Mouse (Mus musculus): Measurements from ENCODE around the gene 1110008P14Rik. TPM values are rescaled to one million over a fixed set of nuclear protein-coding genes. Genes with fewer than 3 reads are reported as not detected.

1110008P14Rik gene
- polyA plus RNA-seq (2012; rRNA removed; ENCODE audit: low replicate concordance), result 234 and 382 TPM in 2 replicates

GRCm38 (mm10) chr2:32381775-32382223, at the start of gene 1110008P14Rik:
Gene 1110008P14Rik (minus strand): TSS chr2:32381938.

GRCm38 (mm10) chr2:32395484-32395945, 13.8 kb upstream of the 1110008P14Rik start, which contains the start of gene Ptges2:
Gene Ptges2 (plus strand): TSS chr2:32395896.

GRCm38 (mm10) chr2:32387706-32388490, 6.2 kb upstream of the 1110008P14Rik start, which contains the start of gene Lcn2:
Gene Lcn2 (minus strand): TSS chr2:32388252.

GRCm38 (mm10) chr2:32353007-32353542, 28.7 kb downstream of the 1110008P14Rik start, which contains the start of gene Dnm1:
Gene Dnm1 (minus strand): TSS chr2:32353338.

DNA sequence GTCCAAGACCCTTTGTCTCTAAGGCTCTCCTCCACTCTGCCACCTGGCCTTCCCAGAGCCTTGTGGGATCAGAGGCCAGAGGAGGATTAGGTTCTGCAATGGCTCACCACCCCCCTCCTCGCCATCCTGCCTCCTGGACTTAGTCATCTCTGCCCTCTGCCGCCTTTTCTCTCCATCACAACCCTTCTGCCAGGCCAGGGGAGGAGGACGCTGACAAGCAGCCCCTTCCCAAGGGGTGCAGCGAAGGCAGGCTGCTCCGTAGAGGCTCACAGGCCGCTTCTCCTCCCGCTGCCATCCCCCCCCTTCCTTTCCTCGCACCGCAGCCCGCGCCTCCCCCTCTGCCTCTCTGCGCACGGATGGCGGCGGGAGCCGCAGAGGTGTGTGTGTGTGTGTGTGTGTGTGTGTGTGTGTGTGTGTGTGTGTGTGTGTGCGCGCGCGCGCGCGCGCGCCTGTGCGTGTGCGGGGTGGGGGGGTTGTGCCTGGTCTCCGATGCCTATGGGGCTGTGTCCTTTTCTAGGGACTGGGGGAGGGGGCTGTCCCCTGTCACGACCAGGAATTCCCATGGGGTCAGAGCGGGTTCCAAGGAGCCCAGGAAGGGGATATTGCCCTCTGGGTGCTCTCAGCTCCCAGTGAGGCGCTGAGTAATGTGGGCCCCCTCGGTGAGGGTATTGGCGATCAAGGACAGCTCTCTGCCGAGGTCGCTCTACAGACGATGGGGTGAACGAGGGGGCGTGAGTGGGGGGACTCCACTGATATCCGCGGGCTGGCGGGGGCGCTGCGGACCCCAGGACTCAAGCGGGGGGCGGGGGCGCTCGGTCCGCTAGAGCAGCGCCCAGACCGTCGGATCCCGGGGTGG, 29.4 kb downstream of the 1110008P14Rik start, which contains the start of gene Ciz1:
Gene Ciz1, plus strand, starts transcription at position 177 of the 856 bp plus-strand sequence.

Other genes starting within 250 kb of the 1110008P14Rik start
- 34.3 and 64.2 TPM in 2 replicates for gene Prrc2b, start 230.9 kb downstream of the 1110008P14Rik start, polyA plus RNA-seq (2012; rRNA removed; ENCODE audit: low replicate concordance)
- gene Pomt1, start 145.3 kb downstream of the 1110008P14Rik start, polyA plus RNA-seq (2012; rRNA removed; ENCODE audit: low replicate concordance), result 45.0 and 55.0 TPM in 2 replicates
- 196 and 244 TPM in 2 replicates for gene Uck1, start 121.8 kb downstream of the 1110008P14Rik start, polyA plus RNA-seq (2012; rRNA removed; ENCODE audit: low replicate concordance)
- gene Golga2, start 94.6 kb downstream of the 1110008P14Rik start, polyA plus RNA-seq (2012; rRNA removed; ENCODE audit: low replicate concordance), result 43.3 and 44.0 TPM in 2 replicates
- 284 and 294 TPM in 2 replicates for gene Swi5, start 93.9 kb downstream of the 1110008P14Rik start, polyA plus RNA-seq (2012; rRNA removed; ENCODE audit: low replicate concordance)
- gene Ciz1, start 29.6 kb downstream of the 1110008P14Rik start, polyA plus RNA-seq (2012; rRNA removed; ENCODE audit: low replicate concordance), result 143 and 268 TPM in 2 replicates
- 103 and 122 TPM in 2 replicates for gene Dnm1, start 28.6 kb downstream of the 1110008P14Rik start, polyA plus RNA-seq (2012; rRNA removed; ENCODE audit: low replicate concordance)
- gene Lcn2, start 6.3 kb upstream of the 1110008P14Rik start, polyA plus RNA-seq (2012; rRNA removed; ENCODE audit: low replicate concordance), result 10.4 and 44.7 TPM in 2 replicates
- 66.6 and 71.5 TPM in 2 replicates for gene Ptges2, start 14.0 kb upstream of the 1110008P14Rik start, polyA plus RNA-seq (2012; rRNA removed; ENCODE audit: low replicate concordance)
- gene Naif1, start 68.5 kb upstream of the 1110008P14Rik start, polyA plus RNA-seq (2012; rRNA removed; ENCODE audit: low replicate concordance), result 5.9 and 6.3 TPM in 2 replicates
- 28.3 and 41.7 TPM in 2 replicates for gene Slc25a25, start 69.5 kb upstream of the 1110008P14Rik start, polyA plus RNA-seq (2012; rRNA removed; ENCODE audit: low replicate concordance)
- gene Fam102a, start 153.4 kb upstream of the 1110008P14Rik start, polyA plus RNA-seq (2012; rRNA removed; ENCODE audit: low replicate concordance), result 12.0 and 27.3 TPM in 2 replicates
- gene Dpm2, start 188.9 kb upstream of the 1110008P14Rik start, polyA plus RNA-seq (2012; rRNA removed; ENCODE audit: low replicate concordance), result 162 and 185 TPM in 2 replicates
- gene Pip5kl1, start 192.9 kb upstream of the 1110008P14Rik start, polyA plus RNA-seq (2012; rRNA removed; ENCODE audit: low replicate concordance), result not detected in 2 replicates
- not detected in 2 replicates for gene 9430097D07Rik, start 193.7 kb upstream of the 1110008P14Rik start, polyA plus RNA-seq (2012; rRNA removed; ENCODE audit: low replicate concordance)
- gene St6galnac4, start 205.2 kb upstream of the 1110008P14Rik start, polyA plus RNA-seq (2012; rRNA removed; ENCODE audit: low replicate concordance), result 22.6 and 43.4 TPM in 2 replicates
- gene St6galnac6, start 217.8 kb upstream of the 1110008P14Rik start, polyA plus RNA-seq (2012; rRNA removed; ENCODE audit: low replicate concordance), result 50.7 and 103 TPM in 2 replicates
- gene Ak1, start 239.8 kb upstream of the 1110008P14Rik start, polyA plus RNA-seq (2012; rRNA removed; ENCODE audit: low replicate concordance), result 30.5 and 36.0 TPM in 2 replicates